Mouse (Mus musculus) CH12F3 (cell line): Measurements from ENCODE around the gene Trpm3.

ENCODE experiments used
- in situ Hi-C: fragments of 300-500 bp; cut with MboI; formaldehyde crosslinking; loops from 2 replicates; pipeline ENCODE4 v1.14.3; 2020; ENCODE audit warnings: low sequenced_read_pairs

The Trpm3 gene

DNA sequence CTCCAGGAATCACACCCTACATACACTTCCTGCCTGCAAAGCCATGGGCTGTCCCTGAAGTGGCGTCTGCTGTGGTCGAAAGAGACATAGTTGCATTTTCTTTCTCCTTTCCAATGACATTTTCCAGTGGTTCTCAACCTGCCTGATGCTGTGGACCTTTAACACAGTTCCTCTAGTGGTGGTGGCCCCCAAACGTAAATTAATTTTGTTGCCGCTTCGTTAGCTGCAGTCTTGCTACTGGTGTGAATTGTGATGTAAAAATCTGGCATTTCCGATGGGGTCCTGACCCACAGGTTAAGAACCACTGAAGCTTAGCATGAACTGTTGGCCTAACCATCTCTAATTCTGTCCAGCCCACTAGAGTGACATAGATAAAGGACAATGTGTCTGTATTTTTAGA lies 771.8 kb downstream of the Trpm3 start:
- in situ Hi-C loops, result no loop called here

DNA sequence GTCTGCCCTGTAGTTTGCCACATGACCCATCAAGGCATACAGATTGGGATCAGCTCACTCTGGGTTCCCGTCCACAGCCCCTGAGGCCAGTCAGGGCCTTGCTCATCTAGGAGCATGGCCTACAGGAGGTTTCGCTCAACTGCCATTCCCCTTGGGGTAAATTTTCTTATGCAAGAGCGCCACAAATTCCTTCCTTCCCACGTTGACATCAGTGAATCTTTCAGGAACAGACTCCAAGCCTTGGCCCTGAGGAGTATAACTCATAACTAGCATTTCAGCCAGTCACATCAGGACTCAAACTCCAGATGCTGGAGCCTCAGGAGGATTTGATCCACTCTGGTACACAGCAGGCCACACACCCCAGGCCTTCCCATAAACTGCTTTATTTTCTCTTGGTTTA lies 774.1 kb downstream of the Trpm3 start:
- in situ Hi-C loops, result no loop called here

DNA sequence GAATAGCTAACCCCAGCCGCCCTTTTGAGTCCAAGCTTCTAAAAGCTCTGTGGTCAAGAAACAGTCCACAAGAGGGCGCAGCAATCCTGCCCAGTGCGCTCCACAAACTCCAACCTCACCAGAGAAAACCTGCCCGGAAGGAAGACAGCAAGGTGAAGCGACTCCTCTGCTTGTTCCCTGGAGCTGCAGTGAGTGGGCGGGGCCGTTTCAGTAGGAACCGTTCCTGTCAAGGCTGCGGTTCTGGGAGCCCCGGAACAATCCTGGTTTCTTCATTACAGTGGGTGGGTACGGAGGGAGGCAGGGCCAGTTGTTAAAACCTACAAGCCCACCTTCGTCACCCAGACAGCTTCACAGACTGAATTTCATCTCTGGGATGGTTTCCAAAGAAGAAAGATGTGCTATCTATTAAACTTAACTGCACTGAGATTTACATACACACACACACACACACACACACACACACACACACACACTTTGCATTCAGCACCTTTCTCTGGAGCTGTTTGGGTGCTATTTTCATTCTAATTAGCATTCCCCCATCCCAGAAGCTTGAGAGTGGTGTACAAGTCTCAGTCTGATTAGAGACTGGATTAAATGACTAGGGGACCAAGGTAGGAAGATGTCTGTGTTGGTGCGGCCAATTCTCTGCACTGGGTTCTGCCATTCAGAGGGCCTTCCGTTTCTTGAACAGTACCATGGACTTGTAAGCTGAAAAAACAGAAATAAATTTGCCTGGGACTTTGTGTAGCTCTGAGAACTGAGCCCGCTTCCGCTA lies 777.2 kb downstream of the Trpm3 start:
- in situ Hi-C loops, result no loop called here

DNA sequence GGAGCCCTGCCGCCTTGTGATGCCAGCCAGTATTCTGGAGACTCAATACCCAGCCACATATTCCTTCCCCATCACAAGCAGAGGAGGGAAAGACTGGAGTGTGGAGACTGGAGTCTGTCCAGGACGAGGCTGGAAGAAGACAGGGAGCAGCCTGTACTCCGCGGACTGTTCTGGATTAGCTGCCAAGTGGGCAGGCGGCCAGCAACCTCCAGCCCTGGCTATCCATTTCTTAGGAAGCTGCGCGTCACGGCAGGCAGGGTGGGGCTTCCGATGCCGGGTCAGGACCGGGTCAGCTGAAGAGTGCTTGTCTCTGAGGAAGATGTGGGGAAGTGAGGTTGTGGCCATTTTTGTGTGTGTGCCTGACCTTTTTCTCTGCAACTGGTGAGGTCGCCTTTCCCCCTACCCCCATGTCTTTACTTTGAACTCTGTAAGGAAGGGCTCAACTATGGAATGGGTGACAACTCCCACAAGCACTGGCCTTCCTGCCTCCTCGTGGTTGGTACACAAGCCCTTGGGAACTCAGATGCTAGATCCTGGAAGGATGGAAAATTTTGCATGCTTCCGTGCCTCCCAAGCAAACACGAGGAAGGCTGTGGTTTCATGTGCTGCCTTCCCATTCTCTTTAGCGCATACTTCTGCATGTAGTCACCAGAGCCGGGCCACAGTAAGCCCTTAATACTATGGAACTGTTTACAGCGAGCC lies 777.9 kb downstream of the Trpm3 start:
- in situ Hi-C loops, result no loop called here

DNA sequence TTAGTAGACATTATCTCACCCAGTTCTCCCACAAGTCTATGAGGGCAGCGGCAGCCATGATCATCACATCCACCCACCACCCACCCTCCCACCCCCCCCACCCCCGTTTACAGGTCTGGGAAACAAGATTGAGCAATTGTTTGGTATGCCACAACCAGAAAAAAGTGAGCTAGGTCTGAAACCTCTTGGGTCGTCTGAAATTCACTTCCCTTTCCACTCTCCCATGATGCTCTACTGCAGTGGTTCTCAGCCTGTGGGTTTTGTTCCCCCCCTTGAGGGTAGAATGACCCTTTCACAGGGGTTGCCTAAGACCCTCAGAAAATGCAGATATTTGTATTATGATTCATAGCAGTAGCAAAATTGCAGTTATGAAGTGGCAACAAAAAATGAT lies 778.5 kb downstream of the Trpm3 start:
- in situ Hi-C loops, result no loop called here

DNA sequence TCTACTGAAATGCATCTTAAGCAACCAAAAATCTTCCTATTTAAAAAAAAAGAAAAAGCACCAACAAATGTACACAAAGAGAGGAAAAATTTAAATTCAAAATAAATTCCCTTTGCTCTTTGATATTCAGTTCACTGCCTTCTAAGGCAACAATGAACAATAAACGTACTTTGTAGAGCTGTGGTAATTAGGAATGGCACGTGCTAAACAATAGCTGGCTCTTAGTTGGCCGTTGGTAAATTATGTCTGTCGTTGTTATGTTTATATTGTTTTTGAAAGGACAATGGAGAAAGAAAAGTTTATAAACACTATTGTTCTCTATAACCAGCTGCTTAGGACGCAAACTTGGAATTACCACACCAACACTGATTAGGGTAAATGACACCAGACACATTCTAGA lies 782.1 kb downstream of the Trpm3 start:
- in situ Hi-C loops, result no loop called here

DNA sequence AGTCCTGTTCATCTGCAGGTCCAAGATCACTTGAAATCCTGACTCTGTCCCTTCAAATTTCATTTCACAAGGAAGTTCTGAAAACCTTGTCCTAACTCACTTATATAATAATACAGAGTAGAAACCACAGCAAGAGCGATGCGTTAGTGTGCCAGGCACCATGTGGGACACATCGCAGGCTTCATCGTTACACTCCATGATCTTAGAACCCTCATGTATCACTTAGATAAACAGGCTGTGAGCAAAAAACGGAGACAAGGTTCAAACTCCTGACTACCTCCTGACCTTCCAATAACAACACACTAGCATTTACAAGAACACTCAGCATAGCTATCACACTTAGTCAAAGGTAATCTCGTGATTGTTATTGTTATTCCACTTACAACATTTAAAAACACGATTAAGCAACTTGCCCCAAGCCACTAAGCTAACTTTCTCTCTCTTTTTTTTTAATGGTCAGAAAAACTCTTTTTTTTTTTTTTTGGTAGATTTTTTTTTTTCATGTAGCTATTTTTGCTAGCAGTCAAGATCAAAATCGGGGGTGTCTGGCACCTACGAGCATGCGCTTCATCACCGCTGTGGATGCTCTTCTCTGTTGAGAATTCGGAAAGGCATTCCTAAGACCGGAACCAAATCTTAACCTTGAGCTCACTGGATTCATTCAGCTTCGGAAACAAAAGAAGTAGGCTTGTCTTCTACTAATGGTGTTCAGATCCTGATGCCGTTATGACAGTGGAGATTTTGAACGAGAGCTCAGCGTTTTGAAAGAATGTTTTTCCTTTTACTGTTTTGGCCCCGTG lies 784.2 kb downstream of the Trpm3 start:
- in situ Hi-C loops, result no loop called here

DNA sequence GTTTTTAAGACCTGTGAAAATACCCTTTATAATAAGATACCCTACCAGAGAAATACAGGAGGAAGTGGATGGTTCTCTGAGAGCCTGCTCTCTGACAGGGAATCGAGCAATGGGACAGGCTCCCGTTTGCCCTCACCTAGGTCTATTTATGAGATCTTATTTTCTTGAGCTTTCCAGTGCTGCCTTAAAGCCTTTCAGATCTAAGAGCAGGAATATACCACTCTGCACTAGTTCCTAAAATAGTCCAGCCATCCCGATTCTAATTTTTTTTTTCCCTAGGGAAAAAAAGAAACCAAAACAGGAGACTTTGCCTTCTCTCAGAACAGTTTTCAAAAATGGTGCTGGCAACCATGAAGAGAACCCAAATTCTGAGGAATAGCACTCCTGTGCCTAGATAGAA lies 786.4 kb downstream of the Trpm3 start:
- in situ Hi-C loops, result loop anchor here (25.0 kb wide), 1 partner anchor 587 kb away; no protein-coding TSS in a partner anchor

DNA sequence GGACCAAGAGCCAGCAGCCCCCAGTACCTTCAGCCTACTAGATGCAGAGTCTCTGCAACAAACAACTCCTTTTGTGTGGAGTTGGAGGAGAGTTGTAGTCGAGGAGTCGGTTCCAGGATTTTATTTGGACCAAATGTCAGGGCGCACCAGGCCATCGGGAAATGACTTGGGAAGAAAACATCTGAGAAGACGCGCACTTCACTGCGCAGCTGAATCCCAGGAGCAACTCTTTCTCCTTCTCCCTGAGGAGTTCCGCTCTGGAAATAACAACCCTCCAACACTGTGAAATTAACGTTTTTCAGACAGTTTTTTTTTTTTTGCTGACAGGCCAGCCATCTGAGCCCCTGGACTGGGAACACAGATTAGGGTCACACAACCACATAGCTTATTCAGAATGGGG lies 787.9 kb downstream of the Trpm3 start:
- in situ Hi-C loops, result loop anchor here (25.0 kb wide), 1 partner anchor 586 kb away; no protein-coding TSS in a partner anchor

DNA sequence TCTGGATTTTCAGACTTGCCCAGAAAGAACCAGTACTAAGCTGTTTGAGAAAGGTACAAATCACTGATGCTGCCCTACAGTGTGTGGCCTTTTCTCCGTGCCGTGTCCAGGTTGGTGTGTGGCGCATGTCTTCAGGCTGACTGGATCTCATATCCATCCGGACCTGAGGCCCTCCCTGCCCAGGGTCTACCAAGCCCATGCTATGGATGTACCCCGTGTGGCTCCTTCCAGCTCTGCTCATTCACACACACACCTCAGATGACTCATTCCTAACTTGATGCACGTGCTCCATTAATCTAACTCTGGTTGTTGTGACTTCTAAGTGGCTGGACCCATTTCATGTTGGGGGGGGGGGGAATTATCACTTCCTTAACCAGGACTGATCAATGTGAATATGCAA lies 789.5 kb downstream of the Trpm3 start:
- in situ Hi-C loops, result loop anchor here (25.0 kb wide), 1 partner anchor 584 kb away; no protein-coding TSS in a partner anchor

DNA sequence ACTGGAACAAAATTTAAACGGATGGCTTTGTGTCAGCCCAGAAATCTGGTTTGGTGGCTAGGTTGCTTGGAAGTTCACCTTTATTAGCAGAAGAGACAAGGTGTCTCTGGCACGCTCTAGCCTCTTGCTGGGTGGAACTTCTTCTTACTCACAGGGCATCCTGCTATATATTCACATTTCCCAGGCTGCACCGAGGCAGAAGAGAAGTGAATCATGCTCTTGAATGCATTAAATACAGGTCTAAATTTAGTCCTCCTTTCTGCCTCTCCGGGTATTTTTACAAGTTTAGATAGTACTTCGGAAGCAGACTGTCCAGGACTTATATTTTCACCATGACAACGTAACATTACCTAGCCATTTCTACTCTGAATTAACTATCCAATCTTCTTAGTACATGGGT lies 790.9 kb downstream of the Trpm3 start:
- in situ Hi-C loops, result loop anchor here (25.0 kb wide), 1 partner anchor 583 kb away; no protein-coding TSS in a partner anchor

DNA sequence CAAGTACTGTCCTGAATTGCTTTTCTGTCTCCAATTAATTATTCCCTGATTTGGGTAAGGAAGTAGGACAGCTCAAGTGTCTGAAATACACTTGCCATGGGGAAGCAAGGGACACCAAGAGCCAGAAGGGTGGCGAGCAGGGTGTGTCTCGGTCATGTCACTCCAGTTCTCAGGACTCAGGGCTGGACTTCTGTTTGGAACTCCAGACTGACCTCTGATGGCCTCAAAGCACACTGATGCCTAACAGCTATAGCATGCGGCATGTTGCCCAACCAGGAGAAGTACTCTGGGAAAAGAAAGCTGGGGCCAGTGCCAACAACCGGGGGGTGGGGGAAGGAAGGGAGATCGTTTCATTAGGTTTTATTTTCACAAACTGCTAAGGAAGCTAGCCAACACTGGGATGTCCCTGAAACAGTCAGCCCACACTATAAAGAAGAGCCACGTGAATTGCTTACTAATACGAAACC lies 791.6 kb downstream of the Trpm3 start:
- in situ Hi-C loops, result loop anchor here (25.0 kb wide), 1 partner anchor 582 kb away; no protein-coding TSS in a partner anchor

DNA sequence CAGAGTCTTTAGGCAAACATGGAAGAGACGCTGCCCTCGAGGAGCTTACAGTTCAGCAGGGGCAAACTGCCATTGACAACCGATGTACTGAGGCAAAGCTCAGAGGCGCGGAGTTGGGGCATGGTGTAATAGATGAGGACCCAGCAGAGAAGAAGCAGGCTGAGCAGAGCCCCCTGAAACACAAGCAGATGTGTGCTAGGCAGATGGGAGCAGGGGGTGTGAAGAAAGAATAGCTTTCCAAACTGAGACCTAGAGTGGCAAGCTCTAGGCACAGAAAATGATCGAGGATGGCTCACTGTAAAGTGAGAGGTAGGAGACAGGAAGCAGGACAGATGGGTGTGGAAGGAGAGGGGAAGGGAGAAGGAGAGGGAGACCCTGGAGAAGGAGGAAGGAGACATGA lies 792.2 kb downstream of the Trpm3 start:
- in situ Hi-C loops, result loop anchor here (25.0 kb wide), 1 partner anchor 581 kb away; no protein-coding TSS in a partner anchor

DNA sequence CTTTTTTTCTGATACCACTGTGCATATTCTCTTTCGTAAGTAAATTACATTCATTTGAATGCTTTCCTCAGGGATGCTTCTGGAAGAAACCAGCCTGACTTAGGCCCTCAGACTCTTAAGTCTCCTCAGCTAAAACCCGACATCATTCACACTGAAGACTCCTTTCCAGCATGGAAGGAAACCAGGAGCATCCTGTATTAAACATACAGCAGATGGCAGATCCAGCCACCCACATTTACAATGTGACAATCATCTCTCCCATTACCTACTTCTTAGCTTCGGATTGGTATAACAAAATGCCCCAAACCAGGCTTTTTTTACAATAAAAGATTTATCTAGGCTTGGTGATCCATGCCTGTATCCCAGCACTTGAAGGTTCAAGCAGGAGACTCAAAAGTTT lies 796.2 kb downstream of the Trpm3 start:
- in situ Hi-C loops, result loop anchor here (25.0 kb wide), 1 partner anchor 577 kb away; no protein-coding TSS in a partner anchor

DNA sequence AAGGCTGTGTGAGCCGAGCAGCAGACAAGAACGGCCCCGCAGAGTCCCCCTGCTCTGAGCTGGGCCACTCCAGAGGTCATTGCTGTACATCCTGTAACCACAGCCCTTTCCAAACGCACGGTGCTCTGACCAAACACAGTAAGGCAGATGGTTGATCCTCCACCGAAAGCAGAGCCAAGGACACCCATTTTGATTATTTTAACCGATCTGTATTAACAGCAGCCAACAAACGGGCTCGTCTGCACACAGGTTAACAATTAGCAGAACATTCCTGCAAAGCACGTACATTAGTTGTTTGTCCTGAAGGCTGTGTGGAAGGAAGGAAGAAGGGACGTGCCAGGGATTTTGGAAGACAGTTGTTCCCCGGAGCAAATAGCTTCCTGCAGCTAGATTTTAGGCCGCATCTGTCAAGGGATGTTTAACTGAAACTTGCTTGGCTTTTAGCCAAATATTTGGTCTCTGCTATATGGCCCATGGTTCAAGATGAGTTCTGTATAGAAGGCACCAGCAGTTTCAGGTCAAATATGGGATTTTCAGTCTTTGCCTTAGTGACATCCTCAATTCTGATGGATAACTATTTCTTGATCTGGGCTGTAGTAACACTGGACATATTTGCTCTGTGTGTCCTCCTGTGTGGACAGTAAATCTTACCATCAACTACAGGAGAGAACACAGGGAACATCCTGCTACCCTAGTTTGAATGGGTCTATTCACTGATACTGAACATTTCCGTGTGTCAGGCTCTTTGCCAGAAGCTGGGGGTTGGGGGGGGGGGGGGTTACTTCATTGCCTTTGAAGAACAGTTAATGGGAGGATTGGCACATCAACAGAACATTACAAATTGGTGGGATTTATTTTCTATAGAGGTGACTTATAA lies 800.2 kb downstream of the Trpm3 start:
- in situ Hi-C loops, result loop anchor here (25.0 kb wide), 1 partner anchor 573 kb away; no protein-coding TSS in a partner anchor

DNA sequence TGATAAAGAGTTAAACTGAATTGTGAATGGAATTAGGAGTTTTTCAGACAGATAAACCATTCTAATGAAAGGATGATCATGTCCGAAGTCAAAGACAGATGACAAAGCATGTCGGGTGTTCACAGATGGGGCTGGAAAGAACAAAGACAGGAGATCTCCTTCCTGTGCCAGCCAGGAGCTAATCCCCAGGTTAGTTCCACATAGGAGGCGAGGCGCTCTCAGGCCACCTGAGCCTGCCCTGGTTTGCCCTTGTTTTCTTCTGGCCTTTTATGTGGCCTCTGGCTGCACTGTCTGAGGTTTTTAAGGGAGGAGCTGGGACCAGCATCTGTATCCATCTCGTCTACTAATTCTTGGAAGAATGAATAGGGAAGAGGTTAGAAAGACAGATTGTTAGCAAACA lies 801.0 kb downstream of the Trpm3 start:
- in situ Hi-C loops, result loop anchor here (25.0 kb wide), 1 partner anchor 572 kb away; no protein-coding TSS in a partner anchor

DNA sequence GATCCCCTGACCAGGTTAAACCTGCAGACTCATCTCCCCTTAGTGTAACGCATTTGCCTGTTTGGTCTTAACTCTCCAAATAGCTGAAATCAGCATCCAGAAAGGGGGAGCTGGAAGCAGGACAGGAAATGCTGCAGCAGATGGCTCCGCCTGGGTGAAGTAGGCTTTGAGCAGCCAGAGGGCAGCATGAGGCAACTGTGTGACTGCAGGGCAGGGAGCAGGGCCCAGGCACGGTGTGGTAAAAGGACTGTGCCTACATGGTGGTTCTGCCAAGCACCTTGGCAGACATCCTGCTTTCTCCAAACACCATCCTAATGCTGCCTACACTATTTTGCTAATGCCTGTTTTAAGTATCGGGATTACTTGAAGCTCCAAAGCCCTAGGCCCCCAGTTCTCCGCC lies 801.6 kb downstream of the Trpm3 start:
- in situ Hi-C loops, result loop anchor here (25.0 kb wide), 1 partner anchor 572 kb away; no protein-coding TSS in a partner anchor

DNA sequence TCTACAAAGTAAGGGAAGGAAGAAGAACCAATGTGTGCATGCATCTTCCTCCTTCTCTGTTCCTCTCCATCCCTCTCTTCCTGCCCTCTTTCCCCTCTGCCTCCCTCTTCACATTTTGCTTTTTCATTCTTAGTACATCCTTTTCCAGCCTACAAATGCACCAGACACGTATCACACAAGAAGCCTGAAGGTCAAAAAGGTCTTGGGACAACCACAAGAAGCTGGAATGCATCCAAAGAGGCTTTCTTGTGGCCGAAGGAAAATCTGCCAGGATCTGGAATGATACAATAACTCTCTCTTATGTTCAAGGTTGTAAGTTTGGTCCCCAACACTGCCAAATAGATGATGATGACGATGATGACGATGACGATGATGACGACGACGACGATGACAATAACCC lies 802.1 kb downstream of the Trpm3 start:
- in situ Hi-C loops, result loop anchor here (25.0 kb wide), 1 partner anchor 571 kb away; no protein-coding TSS in a partner anchor

DNA sequence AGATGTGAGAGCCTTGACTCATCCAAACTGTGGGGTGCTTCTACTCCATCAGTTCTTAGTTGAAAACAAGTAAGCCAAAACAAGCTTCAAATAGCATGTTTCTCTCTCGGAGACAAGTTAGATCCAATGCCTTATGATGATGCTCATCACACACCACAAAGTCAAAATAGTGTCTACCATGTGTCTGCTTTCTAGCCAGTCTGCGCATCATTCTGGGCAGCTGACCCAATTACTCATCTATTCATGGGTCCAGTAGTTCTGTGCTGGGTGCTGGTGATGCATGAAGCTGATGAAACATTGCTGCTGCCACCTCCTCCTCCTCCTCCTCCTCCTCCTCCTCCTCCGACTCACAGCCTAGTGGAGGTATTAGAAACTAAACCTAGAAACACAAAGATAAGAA lies 813.6 kb downstream of the Trpm3 start:
- in situ Hi-C loops, result no loop called here

DNA sequence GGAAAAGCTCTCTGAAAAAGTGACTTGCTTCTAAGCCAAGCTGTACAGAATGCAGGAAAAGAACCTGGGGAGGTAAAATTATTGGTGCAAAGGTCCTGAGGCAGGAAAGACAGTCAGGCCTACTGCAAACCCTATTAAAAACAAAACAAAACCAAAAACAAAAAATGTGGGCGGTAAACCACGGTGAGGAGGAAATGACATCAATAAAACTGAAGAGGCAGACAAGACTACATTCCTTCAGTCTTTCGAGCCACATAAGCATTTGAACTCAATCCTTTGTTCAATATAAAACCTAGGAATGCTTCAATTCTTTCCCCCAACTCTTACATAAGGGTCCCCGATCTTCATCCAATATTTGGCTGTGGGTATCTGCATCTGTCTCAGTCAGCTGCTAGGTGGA lies 814.3 kb downstream of the Trpm3 start:
- in situ Hi-C loops, result no loop called here
